Mouse (Mus musculus) cerebellum, postnatal 4 days (tissue): ENCODE measurements around the gene Pdzk1.
A peak's percentile ranks its signal among the peaks of the same experiment; 100 is the strongest.

Experiments
- DNase-seq, 2 experiments: peaks; one replicate each; pipeline ENCODE4 v3.0.0; 2022; ENCODE audit warnings: low spot score in 2 of 2, mixed read lengths in 1 of 2

Gene Pdzk1

DNA sequence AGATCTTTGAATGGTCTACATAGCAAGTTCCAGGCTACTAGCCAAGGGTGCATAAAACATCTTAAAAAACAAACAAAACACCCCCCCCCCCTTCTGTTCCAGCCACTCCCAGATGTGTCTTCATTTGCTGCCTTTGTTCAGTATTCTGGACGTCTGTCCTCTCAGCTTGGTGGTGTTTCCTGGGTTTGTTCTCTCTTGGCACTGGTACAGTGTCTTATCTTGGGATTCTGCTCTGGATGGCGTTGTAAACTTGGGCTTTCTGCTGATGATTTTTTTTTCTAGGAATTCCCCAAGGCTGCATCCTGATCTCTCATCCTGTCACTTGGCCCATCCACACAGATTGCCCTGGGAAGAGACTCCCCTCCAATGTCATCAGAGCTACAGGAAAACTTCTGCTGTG, 7.3 kb downstream of the Pdzk1 start:
- no peak for DNase-seq

GRCm38 (mm10) chr3:96838996-96839645, 10.0 kb downstream of the Pdzk1 start:
- DNase-seq = peak in 1 of 2 experiments; percentile 6

- DNase-seq = no peak
Measured at GRCm38 (mm10) chr3:96845191-96845590, 16.1 kb downstream of the Pdzk1 start.

GRCm38 (mm10) chr3:96845806-96846205, 16.7 kb downstream of the Pdzk1 start:
- no peak for DNase-seq

DNA sequence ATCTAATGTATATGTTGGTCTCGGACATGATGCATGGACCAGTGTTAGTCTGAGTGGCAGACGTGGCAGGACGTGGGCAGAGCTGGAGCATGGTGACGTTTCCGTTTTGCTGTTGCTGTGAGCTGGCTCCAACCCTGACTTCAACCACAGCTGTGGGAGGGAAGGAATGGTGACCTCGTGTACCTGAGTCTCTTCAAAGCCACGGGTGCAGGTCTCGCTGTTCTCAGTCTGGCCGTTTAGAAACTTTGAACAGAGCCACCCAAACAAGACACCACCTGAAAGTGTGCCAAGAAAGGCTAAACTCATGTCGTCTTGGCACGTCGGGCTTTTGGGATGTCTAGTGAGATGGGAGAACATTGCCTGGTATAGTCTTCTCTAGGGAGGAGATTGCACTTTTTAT, 17.9 kb downstream of the Pdzk1 start:
- peak in 1 of 2 experiments; percentile 10 for DNase-seq

- peak in 1 of 2 experiments; percentile 11 for DNase-seq
Measured at GRCm38 (mm10) chr3:96847661-96848060, 18.6 kb downstream of the Pdzk1 start.

DNA sequence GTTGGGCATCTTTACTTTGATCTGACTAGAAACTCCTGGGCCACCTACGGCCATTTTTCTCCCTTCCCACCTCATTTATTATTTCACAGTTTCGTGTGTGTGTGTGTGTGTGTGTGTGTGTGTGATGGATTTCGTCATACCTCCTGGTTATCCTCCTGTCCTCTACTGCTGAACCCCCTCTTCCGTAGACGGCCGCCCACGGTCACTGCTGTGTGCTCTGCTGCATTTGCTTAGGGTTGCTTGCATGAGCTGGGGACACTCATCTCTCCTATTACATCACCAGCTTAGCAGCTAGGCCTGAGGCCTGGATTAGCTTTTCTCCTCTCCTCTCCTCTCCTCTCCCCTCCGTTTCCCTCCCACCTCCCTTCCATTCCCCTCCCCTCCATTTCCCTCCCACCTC, 19.4 kb downstream of the Pdzk1 start:
- DNase-seq = no peak

- no peak for DNase-seq
Measured at GRCm38 (mm10) chr3:96849168-96849727, 20.2 kb downstream of the Pdzk1 start.

DNA sequence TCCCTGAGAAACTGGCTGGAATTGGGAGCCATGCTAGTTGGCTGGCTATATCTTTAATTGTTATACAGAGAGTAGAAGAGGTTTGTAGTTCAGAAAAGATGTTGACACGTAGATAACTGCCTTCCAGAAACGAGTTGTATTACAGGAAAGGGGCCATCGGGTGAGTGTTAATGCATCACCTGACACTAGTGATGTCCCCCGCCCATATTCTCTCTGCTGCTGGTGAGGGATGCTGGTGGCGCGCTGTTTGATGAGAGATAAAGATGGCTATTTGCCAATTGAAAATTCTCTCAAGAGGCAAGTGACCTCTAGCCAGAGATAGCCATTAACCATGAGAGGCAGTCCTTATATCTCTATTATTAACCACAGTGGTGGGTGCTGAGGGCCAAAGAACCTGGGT, 23.5 kb downstream of the Pdzk1 start:
- DNase-seq = no peak

DNA sequence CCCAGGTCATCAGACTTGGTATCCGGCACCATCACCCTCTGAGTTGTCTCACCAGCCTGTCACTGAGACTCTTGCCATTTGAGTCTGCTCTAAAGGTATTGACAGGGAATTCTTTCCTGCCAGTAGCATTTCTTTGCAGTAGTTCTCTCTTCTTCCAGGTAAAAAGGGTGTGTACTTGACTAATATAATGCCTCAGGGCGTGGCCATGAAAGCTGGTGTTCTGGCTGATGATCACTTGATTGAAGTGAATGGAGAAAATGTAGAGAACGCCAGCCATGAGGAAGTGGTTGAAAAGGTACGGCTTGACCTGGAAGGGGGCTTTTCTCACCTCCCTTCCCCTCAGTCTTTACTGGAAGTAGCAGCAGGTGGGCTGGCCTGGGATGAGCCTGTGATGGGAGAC, 25.3 kb downstream of the Pdzk1 start:
- no peak for DNase-seq

GRCm38 (mm10) chr3:96855833-96856232, 26.7 kb downstream of the Pdzk1 start:
- no peak for DNase-seq

GRCm38 (mm10) chr3:96860498-96860897, 31.4 kb downstream of the Pdzk1 start:
- DNase-seq = no peak

DNA sequence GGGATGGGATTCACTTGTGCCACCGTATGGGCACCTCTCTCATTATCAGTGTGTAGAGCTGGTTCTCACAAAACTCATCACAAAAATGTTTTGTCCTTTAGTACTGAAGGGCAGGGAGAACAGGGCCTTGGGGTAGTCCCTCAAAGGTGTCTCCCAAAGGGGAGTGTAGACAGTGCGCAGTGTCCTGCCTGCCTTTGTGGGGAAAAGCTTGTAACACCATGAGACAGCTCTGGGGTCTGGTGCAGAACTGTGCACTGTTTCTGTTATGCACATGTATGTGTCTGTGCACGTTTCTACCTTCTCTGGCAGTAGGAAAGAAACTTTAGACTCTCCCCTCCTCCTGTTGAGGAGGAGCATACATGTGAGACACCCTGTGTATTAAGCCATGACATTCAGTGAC, 38.8 kb downstream of the Pdzk1 start:
- no peak for DNase-seq

DNA sequence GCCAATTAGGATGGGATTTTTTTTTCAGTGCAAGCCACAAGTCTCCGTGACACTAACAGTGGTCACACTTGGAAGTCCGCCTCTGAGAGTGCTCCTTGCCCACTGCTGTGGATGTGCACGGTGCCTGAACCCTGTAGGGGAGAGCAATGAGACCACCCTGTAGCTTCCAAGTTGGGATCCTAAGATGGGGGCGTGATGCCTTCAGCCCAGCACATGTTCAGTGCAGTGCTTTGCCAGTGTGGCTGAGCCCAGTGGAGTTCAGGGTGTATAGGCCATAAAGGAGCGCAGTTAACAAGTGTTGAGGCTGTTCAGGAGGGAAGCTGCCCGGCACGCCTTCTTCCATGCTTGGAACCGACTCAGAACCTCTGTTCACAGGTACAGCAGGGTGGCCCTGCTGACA, 39.5 kb downstream of the Pdzk1 start:
- DNase-seq = no peak

GRCm38 (mm10) chr3:96869091-96869490, 40.0 kb downstream of the Pdzk1 start:
- DNase-seq = no peak

DNA sequence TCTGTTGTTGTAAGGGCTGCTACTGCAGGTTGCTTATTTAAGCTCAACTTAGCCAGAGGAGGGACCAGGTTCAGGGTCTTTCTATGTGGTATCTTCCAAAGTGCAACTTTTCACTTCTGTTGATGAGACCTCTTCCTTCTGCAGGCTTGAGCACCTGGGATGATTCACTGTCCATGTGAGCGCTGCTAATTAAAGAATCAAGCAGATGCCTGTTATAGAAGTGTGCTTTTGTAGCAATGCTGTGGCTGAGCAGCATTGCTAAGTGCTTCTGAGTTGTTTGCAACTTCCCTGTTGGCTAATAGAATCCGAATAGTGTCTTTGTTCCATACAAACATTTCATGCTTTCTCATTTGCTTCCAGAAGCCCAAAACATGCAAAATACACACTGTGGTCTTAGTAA, 41.2 kb downstream of the Pdzk1 start:
- DNase-seq = no peak

DNA sequence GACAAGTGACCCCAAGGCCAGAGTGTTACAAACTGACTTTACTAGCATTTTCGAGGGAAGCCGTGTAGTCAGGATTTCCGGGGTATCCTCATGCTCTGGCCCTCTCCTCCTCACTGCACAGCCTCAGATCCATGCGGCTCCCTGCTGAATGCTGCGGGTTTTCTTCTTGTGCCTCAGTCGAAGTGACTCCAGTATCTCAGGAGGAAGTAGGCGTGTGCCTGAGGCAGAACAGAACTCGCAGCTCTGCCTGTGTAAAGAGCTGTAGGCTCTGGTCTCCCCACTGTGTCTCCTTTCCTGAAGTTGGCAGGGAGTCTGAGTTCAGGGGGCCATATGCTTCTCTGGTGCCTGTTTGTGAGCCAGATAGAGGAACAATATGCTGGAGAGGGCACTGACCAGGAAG, 42.0 kb downstream of the Pdzk1 start:
- DNase-seq = no peak

GRCm38 (mm10) chr3:96872501-96872900, 43.4 kb downstream of the Pdzk1 start:
- DNase-seq = no peak

DNA sequence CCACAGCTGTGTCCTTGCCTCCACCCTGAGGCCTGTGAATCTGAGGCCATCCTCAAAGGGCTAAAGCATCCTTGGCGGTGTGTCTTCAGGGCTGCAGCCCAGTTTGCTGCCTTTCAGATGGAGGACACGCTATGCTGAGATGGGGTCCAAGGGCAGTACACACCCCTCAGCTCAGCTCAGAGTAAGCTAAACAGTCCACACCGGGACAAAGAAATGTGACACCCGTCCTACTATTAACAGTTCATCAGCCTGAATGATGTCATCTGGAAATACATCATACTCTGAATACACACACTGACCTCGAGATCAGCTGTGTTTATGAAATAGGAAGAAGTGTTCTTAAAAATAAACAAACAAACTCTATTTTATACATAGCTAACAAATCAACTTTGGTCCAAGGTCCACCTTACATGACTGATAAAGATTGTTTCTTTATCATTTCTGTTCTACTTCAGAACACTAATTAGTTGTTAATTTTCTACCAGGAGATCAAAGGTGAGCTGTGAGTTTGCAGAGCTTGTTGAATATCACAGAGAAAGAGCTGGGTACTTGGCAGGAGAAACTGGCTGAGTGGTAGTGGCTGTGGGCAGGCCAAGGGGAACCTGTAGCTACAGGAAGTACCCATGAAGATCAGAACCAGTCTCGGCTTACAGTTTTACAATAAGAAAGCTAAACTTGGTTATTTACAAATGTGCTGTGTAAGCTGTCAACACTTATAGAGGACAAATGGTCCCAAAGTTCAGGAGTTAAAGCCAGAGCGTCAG, 45.9 kb downstream of the Pdzk1 start:
- DNase-seq = no peak

GRCm38 (mm10) chr3:96879536-96879935, 50.5 kb downstream of the Pdzk1 start:
- no peak for DNase-seq

DNA sequence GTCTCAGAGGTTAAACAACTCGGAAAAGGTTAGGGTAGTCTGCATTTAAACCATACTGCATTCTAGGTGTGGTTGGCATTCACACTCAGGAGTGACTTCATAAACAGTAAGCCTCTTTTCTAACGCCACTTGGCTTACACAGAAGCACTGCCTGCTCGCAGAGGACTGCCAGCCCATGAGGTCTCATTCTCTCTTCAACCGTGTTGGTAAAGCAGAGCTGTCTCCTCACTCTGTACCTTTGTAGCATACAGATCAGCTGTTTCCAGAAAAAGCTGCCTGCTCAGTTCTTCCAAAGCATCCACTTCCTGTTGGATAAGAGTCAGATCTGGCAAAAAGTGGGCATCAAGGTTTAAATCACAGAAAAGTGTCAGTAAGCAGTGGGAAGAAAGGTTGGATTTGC, 51.3 kb downstream of the Pdzk1 start:
- no peak for DNase-seq

DNA sequence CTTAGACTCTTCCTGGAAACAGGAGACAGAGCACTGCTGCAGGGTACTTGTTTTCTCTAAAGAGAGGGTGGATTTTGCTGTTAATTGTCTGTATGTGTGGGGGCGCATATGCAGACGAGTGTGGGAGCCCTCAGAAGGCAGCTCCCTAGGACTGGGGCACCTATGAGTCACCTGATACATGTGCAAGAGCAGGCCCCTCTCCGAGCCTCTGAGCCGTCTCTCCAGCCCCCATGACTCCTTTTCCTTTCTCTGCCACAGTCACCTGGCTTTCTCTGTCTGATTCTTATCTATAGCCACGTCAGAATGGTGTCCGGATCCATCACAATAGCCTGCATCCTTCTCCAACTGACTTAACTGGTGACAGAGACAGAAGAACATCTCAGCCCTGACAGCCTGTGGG, 52.5 kb downstream of the Pdzk1 start:
- no peak for DNase-seq
